Mouse (Mus musculus): ENCODE measurements around the gene Klrb1c.
A peak's percentile ranks its signal among the peaks of the same experiment; 100 is the strongest.
"Not testable (repeated sequence)": the region's sequence is repeated elsewhere in the genome, so short reads cannot be mapped to it uniquely, and the experiment has no call there.

Klrb1c gene

GRCm38 (mm10) chr6:128789115-128789514 is at the start of gene Klrb1c:
Gene Klrb1c (minus strand): TSS chr6:128789215.
- no peak for ATAC-seq (ENCODE audit: insufficient number of reproducible peaks, low FRiP score, low TSS enrichment)

GRCm38 (mm10) chr6:128837454-128838341 is 48.7 kb upstream of the Klrb1c start:
- peak; percentile 13; the same call in 1 of the 2 replicates for ATAC-seq (ENCODE audit: insufficient number of reproducible peaks, low FRiP score, low TSS enrichment)

DNA sequence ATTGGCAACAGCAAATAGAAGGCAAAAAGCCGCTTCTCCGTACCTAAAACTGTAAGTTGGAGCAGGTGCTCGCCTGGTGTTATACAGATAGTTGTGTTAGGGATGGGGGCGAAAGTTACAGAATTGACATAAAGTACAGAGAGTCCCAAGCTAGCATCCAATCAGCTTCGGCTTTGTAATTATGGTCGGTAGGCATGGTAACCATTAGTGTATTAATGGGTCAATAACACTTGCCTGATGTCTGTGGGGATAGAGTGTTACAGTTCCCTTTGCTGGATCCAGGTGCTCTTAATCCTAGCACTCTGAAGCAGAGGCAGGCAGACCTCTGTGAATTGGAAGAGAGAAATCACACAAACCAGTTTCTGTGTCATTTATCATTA is 47.9 kb upstream of the Klrb1c start:
- ATAC-seq (ENCODE audit: insufficient number of reproducible peaks, low FRiP score, low TSS enrichment): no peak

DNA sequence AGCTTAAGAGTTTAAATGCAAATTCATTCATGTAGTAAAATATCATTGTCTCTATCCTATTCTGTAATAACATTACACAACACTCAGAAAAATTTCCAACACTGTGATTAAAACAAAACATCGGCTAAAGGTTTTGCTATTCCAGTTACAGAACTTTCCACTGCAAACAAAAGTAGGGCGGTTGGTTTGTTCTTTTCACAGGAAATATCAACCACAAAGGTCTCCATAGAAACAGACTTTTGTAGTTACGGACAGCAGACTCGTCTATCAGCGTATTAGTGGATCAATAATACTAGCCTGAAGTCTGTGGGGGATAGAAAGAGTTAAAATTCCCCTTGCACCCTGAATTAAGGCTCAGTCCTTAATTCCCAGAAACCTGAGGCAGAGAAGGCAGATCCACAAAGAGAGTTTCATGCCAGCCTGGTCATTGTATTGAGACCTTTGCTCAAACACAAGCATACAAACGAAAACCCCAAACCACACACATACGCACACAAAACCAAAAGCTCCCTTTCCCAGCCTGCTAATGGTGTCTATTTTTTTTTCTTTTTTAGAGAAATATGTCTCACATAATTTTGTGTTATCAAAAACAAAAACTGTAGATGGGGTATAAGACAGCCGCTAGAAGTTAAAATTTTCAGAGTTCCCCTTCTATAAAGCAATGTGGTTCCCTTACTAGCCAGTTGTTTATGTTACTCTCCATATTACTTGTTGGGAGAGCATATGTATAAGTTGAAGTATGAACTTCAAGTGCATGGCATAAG is 47.4 kb upstream of the Klrb1c start:
- no peak for ATAC-seq (ENCODE audit: insufficient number of reproducible peaks, low FRiP score, low TSS enrichment)

- no peak for ATAC-seq (ENCODE audit: insufficient number of reproducible peaks, low FRiP score, low TSS enrichment)
These were observed 46.6 kb upstream of the Klrb1c start for GRCm38 (mm10) chr6:128835571-128835970.

DNA sequence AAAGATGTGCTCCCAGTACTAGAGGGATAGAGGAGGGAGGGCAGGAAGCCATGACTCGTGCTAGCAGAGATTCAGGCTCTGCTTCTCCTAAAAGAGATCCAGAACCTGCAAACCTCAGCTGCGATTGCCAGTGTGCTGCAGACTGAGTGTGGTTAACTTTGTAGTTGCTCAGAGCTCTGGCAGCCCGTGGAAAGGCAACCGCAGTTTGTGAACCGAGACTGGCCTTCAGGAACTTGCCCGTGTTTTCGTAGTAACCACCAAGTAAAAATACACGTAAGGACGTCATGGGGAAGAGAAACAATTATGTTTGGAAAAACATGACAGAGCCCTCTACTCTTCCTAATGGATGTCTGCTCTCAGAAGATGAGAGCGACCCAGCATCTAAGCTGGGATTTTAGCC is 44.0 kb upstream of the Klrb1c start:
- no peak for ATAC-seq (ENCODE audit: insufficient number of reproducible peaks, low FRiP score, low TSS enrichment)

- ATAC-seq (ENCODE audit: insufficient number of reproducible peaks, low FRiP score, low TSS enrichment): no peak
These were observed 40.8 kb upstream of the Klrb1c start for GRCm38 (mm10) chr6:128829837-128830236.

GRCm38 (mm10) chr6:128826781-128827180 is 37.8 kb upstream of the Klrb1c start:
- no peak for ATAC-seq (ENCODE audit: insufficient number of reproducible peaks, low FRiP score, low TSS enrichment)

- ATAC-seq (ENCODE audit: insufficient number of reproducible peaks, low FRiP score, low TSS enrichment): no peak
These were observed 37.1 kb upstream of the Klrb1c start, which contains the start of the genes Gm44511 and Klrb1b for GRCm38 (mm10) chr6:128826132-128826531. Gene Gm44511 (minus strand): TSS chr6:128826315. Gene Klrb1b (minus strand): TSS chr6:128826331.

- ATAC-seq (ENCODE audit: insufficient number of reproducible peaks, low FRiP score, low TSS enrichment): no peak
These were observed 29.2 kb upstream of the Klrb1c start for GRCm38 (mm10) chr6:128818083-128818802.

DNA sequence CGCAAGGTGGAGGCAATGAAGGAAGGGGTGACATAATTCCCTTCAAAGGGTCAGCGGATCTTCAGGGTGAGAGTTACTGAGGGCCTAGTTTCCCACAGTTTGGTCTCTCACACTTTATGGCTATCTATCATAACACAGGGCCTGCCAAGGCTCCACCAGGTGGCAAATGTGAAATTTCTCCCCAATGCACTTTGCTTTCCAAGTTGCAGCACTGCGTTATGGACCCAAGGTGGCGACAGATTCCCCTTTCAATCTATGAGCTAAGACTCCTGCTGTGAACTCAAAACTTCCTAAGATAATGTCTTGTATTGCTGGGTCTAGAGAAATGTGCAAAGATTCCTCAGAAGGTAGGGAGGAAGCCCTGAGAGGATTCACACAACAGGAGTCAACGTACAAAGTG is 19.5 kb upstream of the Klrb1c start:
- no peak for ATAC-seq (ENCODE audit: insufficient number of reproducible peaks, low FRiP score, low TSS enrichment)

DNA sequence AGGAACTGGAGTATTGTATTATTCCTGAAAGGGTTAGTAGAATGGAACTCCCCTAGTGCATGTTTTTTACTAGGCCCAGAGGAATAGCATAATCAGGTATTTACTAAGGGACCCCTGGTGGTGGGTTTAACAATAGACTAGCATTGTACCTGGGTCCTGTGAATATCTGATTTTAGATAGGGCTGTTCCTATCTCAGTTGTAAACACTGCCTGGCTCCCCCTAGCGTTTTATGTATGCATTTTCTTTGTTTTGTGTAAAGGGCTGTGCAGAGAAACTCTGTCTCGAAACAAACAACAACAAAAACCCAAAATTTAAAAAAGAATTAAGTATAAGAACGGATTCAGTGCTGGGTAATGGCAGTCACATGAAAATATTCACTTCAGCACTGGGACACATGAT is 18.0 kb upstream of the Klrb1c start:
- ATAC-seq (ENCODE audit: insufficient number of reproducible peaks, low FRiP score, low TSS enrichment): no peak

- not testable (repeated sequence) for ATAC-seq (ENCODE audit: insufficient number of reproducible peaks, low FRiP score, low TSS enrichment)
These were observed 16.0 kb upstream of the Klrb1c start for GRCm38 (mm10) chr6:128804823-128805640.

- ATAC-seq (ENCODE audit: insufficient number of reproducible peaks, low FRiP score, low TSS enrichment): peak; percentile 90
These were observed 14.2 kb upstream of the Klrb1c start for GRCm38 (mm10) chr6:128802999-128803857.

- ATAC-seq (ENCODE audit: insufficient number of reproducible peaks, low FRiP score, low TSS enrichment): 0 out of 2 replicates have a peak, but pooled peaks have one; percentile 16
These were observed 13.5 kb upstream of the Klrb1c start for GRCm38 (mm10) chr6:128802557-128802956.

DNA sequence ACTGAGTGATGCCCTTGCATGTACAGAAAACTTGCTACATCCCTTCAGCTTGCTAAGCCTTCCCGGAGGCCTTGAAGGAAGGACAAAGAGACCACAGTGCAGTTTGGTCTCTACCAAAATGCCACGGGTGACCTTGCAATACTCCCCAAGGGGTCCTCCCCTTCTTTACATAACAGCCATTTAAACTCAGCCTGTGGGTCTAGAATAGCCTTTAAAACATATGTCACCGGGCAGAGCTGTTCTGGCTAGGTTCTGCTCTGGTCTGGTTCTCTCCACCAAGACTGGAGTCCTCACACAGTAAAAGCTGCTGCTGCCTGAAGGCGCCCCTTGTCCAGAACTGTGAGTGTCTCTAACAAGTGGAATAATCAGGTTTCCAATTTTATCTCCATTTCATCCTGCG is 11.7 kb upstream of the Klrb1c start:
- ATAC-seq (ENCODE audit: insufficient number of reproducible peaks, low FRiP score, low TSS enrichment): not testable (repeated sequence)

GRCm38 (mm10) chr6:128799896-128800270 is 10.9 kb upstream of the Klrb1c start:
- ATAC-seq (ENCODE audit: insufficient number of reproducible peaks, low FRiP score, low TSS enrichment): no peak

DNA sequence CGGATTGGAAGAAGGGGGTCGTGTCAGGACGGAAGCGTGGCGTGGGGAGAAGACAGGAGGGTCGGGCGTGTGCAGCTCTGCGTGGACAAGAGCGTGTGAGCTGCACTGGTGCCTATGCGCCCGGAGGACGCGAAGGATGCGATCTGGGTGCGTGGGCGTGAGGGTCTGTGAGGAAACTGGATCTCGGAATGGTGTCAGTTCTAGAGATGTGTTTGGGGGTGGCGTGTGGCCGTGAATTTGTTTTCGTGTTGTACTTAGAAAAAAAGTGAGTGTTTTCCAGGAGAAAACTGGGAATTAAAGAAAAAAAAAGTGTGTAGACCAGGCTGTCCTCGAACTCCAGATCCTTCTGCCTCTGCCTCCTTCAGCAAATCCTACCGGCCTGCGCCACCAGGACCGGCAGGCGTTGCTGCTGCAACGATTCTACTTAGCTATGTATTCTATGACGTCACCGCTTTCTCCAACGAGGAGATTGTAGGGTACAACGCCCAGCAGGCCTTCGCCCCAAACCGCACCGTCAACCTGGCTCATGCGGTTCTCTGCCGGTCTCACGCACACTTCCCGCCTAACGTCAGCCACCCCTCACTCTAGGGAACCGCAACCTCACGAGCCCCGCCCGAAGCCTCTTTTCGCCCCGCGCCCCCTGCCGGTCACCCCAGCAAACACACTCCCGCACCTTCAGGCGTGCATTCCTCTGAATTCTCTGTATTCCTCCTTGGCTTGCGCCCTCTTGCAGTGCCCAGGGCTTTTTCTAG is 10.3 kb upstream of the Klrb1c start:
- ATAC-seq (ENCODE audit: insufficient number of reproducible peaks, low FRiP score, low TSS enrichment): peak; percentile 75

Data from cerebellum, adult (tissue).